Mouse (Mus musculus): ENCODE data around the gene Vmn1r197. TPM values are rescaled to one million over a fixed set of nuclear protein-coding genes. Genes with fewer than 3 reads are reported as not detected.

Gene Vmn1r197
- not detected in 4 replicates for total RNA-seq (2023; ENCODE audit: inconsistent age)

DNA sequence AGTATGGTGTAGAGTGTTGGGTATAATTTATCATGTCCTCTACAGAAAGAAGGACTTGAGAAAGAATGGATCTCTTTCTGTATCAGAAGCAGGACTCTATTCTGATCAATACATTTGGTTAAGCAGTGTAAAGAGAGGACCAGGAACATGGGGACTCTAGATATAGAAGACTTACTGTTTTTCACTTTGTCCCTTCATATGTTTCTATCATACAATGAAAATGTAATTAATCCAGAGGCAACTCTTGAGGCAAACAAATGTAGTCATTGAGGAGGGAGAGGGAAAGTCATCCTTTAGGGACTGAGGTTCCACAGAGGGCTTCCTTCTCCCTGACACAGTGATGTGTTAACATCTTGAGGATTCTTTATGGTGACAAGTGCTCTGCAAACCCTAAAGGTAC, at the start of gene Vmn1r197:
TSS of gene Vmn1r197 (plus strand) at position 301 of the 400 bp plus-strand sequence.

DNA sequence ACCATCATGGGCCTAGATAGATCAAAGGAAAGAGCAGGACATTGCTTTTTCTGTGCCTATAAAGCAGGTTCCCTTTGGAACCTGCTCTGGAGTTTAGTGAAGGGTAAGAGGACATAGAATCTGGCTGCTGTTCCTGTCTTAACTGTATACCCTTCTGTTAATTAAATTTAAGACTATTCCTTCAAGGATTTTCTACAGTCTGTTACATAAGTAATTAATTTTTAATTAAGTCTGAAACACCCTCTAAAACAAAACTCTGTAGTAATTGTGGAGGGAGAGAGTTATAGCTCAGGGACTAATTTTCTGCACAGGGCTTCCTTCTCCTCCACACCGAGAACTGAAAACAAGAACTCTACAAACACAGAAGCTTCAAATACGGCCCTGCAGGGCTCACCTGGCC, 34.8 kb upstream of the Vmn1r197 start, which contains the start of gene Vmn1r196:
TSS of gene Vmn1r196 (plus strand) at position 301 of the 400 bp plus-strand sequence.

DNA sequence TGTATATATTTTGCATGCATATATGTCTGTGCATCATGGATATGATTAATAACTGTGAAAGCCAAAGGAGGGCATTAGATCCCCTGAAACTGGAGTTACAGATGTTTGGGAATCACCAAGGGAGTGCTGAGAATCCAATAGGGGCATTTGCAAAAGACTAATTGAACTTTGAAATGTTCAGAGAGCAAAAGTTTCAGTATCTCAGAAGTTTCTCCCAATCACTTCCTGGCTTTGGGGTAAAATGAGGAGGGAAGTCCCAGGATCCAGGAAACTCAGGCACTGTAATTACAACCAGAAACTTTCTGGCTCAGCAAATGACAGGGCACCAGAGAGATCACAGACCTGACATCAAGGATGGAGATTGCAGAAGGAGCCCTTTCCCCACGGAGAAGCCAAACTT, 25.7 kb downstream of the Vmn1r197 start, which contains the start of gene Vmn1r198:
TSS of gene Vmn1r198 (plus strand) at position 301 of the 400 bp plus-strand sequence.

DNA sequence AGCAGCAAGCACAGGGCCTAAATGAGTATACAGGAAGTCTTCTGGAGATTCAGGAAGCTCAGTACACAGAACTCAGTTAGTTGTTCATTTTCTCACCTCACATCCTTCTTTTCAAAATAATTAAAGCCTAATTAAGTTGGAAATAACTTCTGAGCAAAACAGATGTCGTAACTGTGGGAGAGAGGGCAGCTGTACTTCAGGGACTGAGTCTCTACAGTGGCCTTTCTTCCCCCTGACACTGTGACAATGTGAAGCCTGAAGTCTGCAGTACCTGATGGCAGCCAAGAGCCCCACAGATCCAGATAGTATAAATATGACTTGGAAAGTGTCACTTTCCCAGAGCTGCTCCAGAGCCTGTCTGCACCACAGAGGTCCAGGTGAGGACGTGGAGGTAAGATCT, 55.1 kb downstream of the Vmn1r197 start, which contains the start of gene Vmn1r199:
TSS of gene Vmn1r199 (plus strand) at position 301 of the 400 bp plus-strand sequence.

Other genes with a start within 250 kb of the Vmn1r197 start
- gene Vmn1r188, start 240.1 kb upstream of the Vmn1r197 start, total RNA-seq (2023; ENCODE audit: inconsistent age): not detected in 4 replicates
- not detected in 4 replicates for gene Vmn1r189, start 218.8 kb upstream of the Vmn1r197 start, total RNA-seq (2023; ENCODE audit: inconsistent age)
- not detected in 4 replicates for gene Vmn1r191, start 140.6 kb upstream of the Vmn1r197 start, total RNA-seq (2023; ENCODE audit: inconsistent age)
- gene Vmn1r192, start 133.4 kb upstream of the Vmn1r197 start, total RNA-seq (2023; ENCODE audit: inconsistent age): not detected in 4 replicates
- gene Vmn1r193, start 101.4 kb upstream of the Vmn1r197 start, total RNA-seq (2023; ENCODE audit: inconsistent age): not detected in 4 replicates
- gene Vmn1r194, start 80.4 kb upstream of the Vmn1r197 start, total RNA-seq (2023; ENCODE audit: inconsistent age): not detected in 4 replicates
- not detected in 4 replicates for gene Vmn1r195, start 54.1 kb upstream of the Vmn1r197 start, total RNA-seq (2023; ENCODE audit: inconsistent age)
- gene Vmn1r196, start 34.7 kb upstream of the Vmn1r197 start, total RNA-seq (2023; ENCODE audit: inconsistent age): not detected in 4 replicates
- not detected in 4 replicates for gene Vmn1r198, start 25.8 kb downstream of the Vmn1r197 start, total RNA-seq (2023; ENCODE audit: inconsistent age)
- not detected in 4 replicates for gene Vmn1r199, start 55.2 kb downstream of the Vmn1r197 start, total RNA-seq (2023; ENCODE audit: inconsistent age)
- gene Vmn1r200, start 65.8 kb downstream of the Vmn1r197 start, total RNA-seq (2023; ENCODE audit: inconsistent age): not detected in 4 replicates
- gene Vmn1r201, start 147.3 kb downstream of the Vmn1r197 start, total RNA-seq (2023; ENCODE audit: inconsistent age): not detected in 4 replicates
- gene Vmn1r202, start 180.8 kb downstream of the Vmn1r197 start, total RNA-seq (2023; ENCODE audit: inconsistent age): not detected in 4 replicates
- gene Vmn1r203, start 193.5 kb downstream of the Vmn1r197 start, total RNA-seq (2023; ENCODE audit: inconsistent age): 0.15 TPM in 1 of 4 replicates, not detected in the others
- not detected in 4 replicates for gene Vmn1r204, start 228.6 kb downstream of the Vmn1r197 start, total RNA-seq (2023; ENCODE audit: inconsistent age)